Mouse (Mus musculus) kidney, embryonic 15.5 days (tissue): ENCODE measurements at regions not wholly inside any gene's neighbourhood (a gene's known extent, or its start where the extent isn't known, plus 50 kb on each side); places are given as distances from the start of the nearest gene placed in this dataset.
"Not testable (repeated sequence)": the region's sequence is repeated elsewhere in the genome, so short reads cannot be mapped to it uniquely, and the experiment has no call there.

Source experiments
- ATAC-seq: fragments of 200-750 bp; cut with Nextera tagmentation; replicated peaks from 2 replicates; pipeline ENCODE4 v1.8.0; 2017; ENCODE audit warnings: moderate TSS enrichment; ENCODE audit not compliant: low FRiP score
- H3K27ac ChIP-seq: fragments of 300-500 bp; sonication (generic); 2 replicates; pipeline ENCODE4 v1.5.1; 2015; ENCODE audit warnings: mild to moderate bottlenecking, inconsistent platforms
- H3K27me3 ChIP-seq: fragments of 300-500 bp; sonication (generic); 2 replicates; pipeline ENCODE4 v1.6.1; 2015; ENCODE audit warnings: inconsistent platforms
- H3K36me3 ChIP-seq: fragments of 300-500 bp; sonication (generic); 2 replicates; pipeline ENCODE4 v1.6.1; 2015; ENCODE audit warnings: inconsistent platforms
- H3K4me1 ChIP-seq: fragments of 300-500 bp; sonication (generic); 2 replicates; pipeline ENCODE4 v1.6.1; 2015; ENCODE audit warnings: inconsistent platforms
- H3K4me2 ChIP-seq: fragments of 300-500 bp; sonication (generic); 2 replicates; pipeline ENCODE4 v1.6.1; 2015; ENCODE audit warnings: moderate library complexity, mild to moderate bottlenecking, inconsistent platforms
- H3K4me3 ChIP-seq: fragments of 300-500 bp; sonication (generic); replicated peaks from 2 replicates; pipeline ENCODE4 v1.5.1; 2015; ENCODE audit warnings: mild to moderate bottlenecking, inconsistent platforms
- H3K9ac ChIP-seq: fragments of 300-500 bp; sonication (generic); 2 replicates; pipeline ENCODE4 v1.6.1; 2015; ENCODE audit warnings: mild to moderate bottlenecking, inconsistent platforms
- H3K9me3 ChIP-seq: fragments of 300-500 bp; sonication (generic); replicated peaks from 2 replicates; pipeline ENCODE4 v1.6.1; 2016; ENCODE audit warnings: inconsistent platforms
- WGBS: fragments of 180-500 bp; shearing (Covaris S2); methylation state at CpG from one replicate; pipeline ENCODE4 v1.1.7; 2015; ENCODE audit warnings: mixed read lengths; 5-methylcytosine and 5-hydroxymethylcytosine counted together

DNA sequence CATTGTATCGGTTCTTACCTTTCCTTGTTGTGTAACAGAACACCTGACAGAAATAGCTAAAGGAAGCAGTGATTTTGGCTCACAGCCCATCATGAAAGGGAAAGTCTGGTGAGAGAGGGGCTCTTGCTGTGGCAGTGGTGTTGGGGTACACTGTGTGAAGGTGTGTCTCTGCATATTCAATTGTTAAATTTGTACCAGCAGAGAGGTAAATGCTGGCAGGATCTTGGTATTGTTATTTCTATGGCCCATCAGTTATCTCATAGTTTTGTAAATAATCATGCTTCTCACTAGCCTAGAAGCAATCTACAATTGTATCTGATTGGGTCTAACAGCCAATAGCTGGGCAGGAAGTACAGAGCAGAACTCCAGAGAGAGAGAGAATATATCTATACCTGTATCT is 95.7 kb downstream of the Mfap3l start:
- no peak overlapping the region for H3K9ac ChIP-seq
- H3K4me3 ChIP-seq = no peak overlapping the region
- H3K36me3 ChIP-seq = no peaks in the 10 kb centered on the region
- no peak overlapping the region for H3K27ac ChIP-seq
- ATAC-seq = no peak
- no peak overlapping the region for H3K4me2 ChIP-seq
- H3K4me1 ChIP-seq = no peaks in the 10 kb centered on the region
- no peaks in the 10 kb centered on the region for H3K27me3 ChIP-seq
- no peaks in the 10 kb centered on the region for H3K9me3 ChIP-seq
- 87% methylated on average over 1 of the region's 1 CpGs for WGBS

DNA sequence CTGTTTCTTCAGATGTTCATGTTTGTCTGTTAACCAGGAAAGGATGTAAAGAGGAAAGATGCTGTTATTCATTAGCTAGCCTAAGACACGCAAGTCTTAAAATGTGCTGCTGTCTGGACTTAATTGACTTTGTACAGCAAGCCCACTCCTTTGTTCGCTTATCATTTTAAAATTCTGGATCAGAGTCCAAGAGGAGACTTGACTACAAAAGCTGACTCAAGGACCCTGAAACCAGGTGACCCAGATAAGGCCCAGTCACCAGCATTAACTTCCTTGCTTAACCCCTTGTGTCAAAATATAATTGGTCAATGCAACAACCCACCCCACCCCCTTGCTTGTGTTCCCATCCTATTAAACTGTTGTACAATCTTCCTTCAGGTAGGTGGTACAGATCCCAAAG is 99.9 kb downstream of the Mfap3l start:
- Histone ChIP-seq H3K4me2 (no peak overlapping the region), H3K9me3 (no peaks in the 10 kb centered on the region), H3K27me3 (no peaks in the 10 kb centered on the region), H3K27ac (no peak overlapping the region), H3K9ac (no peak overlapping the region), H3K4me3 (no peak overlapping the region), H3K36me3 (no peaks in the 10 kb centered on the region), H3K4me1 (no peaks in the 10 kb centered on the region)
- 82% methylated on average over 2 of the region's 2 CpGs for WGBS
- ATAC-seq = no peak

DNA sequence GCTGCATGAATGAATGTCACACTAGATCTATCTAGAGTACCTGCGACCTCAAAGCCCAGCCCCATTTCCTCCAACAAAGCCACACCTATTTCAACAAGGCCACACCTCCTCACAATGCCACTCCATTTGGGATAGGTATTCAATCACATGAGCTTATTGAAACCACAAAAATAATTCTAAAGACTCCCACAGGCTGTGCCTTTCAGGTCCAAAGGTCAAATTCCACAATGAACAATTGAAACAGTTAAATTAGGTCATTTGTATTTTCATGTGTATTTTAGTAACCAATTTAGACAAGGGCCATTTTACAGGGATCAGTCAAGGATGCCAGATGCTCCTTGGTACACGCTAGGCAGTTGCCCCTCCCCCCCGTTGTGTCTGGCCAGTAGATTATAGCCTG is 103.3 kb downstream of the Mfap3l start:
- H3K27ac ChIP-seq = no peak overlapping the region
- no peak overlapping the region for H3K9ac ChIP-seq
- no peak overlapping the region for H3K4me3 ChIP-seq
- no peaks in the 10 kb centered on the region for H3K27me3 ChIP-seq
- no peaks in the 10 kb centered on the region for H3K4me1 ChIP-seq
- ATAC-seq = no peak
- no peak overlapping the region for H3K4me2 ChIP-seq
- no peaks in the 10 kb centered on the region for H3K9me3 ChIP-seq
- no peaks in the 10 kb centered on the region for H3K36me3 ChIP-seq
- 71% methylated on average over 3 of the region's 3 CpGs for WGBS

DNA sequence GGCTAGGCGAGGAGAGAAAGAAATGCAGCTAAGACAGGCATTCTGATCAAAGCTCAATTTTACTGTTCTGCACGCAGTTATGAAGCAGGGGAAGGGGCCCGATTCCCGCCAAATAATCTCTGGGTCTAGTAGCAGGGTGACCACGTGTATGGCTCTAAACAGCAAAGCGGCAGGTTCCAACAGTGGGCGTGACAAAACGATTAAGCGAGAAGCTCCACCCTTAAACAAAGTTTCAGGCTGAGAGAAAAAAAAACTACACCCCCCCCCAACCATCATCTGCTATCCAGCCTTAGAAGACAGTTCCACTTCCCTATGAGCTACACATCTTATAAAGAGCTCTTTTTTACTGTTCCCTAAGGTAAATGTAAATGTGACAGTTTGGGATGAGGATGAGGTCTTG is 103.8 kb downstream of the Mfap3l start:
- no peaks in the 10 kb centered on the region for H3K36me3 ChIP-seq
- no peak for ATAC-seq
- 92% methylated on average over 9 of the region's 9 CpGs for WGBS
- H3K27ac ChIP-seq = no peak overlapping the region
- H3K4me2 ChIP-seq = no peak overlapping the region
- H3K4me3 ChIP-seq = no peak overlapping the region
- no peak overlapping the region for H3K9ac ChIP-seq
- no peaks in the 10 kb centered on the region for H3K4me1 ChIP-seq
- H3K9me3 ChIP-seq = no peaks in the 10 kb centered on the region
- no peaks in the 10 kb centered on the region for H3K27me3 ChIP-seq

DNA sequence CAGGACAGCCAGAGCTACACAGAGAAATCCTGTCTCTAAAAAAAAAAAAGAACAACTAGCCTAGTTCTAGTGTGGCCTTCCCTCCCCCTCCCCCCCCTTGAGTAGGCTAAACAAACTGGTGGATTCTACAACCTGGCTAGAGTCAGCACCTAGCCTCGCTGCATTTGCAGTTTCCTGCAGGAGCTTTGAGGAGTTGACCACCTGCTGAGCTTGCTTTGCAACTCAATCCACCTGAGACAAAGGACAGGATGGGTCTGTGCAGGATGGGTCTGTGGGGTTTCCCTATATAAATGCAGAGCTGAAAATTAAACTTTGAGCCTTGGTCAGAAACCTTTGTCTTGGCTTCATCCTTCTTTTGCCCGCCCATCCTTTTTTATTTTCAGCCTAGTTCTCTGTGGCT is 104.3 kb downstream of the Mfap3l start:
- no peak for ATAC-seq

DNA sequence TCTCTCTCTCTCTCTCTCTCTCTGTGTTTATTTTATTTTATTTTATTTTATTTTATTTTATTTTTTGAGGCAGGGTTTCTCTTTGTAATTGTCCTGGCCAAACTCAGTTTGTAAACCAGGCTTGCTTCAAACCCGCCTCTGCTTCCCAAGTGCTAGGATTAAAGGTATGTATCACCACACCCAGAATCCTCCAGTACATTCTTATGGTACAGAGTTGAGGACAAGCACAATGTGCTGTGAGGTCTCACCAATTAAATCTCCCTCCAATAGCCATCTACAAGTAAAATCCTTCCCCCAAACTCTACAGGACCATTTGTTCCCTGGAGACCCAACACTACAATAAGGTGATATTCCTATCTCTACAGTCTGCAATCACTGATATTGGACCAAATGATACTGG is 105.0 kb downstream of the Mfap3l start:
- no peak for ATAC-seq
- H3K9ac ChIP-seq = no peak overlapping the region
- no peak overlapping the region for H3K4me2 ChIP-seq
- H3K9me3 ChIP-seq = no peaks in the 10 kb centered on the region
- no peaks in the 10 kb centered on the region for H3K4me1 ChIP-seq
- 90% methylated on average over 1 of the region's 1 CpGs for WGBS
- H3K36me3 ChIP-seq = no peaks in the 10 kb centered on the region
- H3K4me3 ChIP-seq = no peak overlapping the region
- H3K27me3 ChIP-seq = no peaks in the 10 kb centered on the region
- no peak overlapping the region for H3K27ac ChIP-seq

More for the DNA sequence above, 104.3 kb downstream of the Mfap3l start:
- Histone ChIP-seq H3K9ac (no peak overlapping the region), H3K27ac (no peak overlapping the region), H3K27me3 (no peaks in the 10 kb centered on the region), H3K4me2 (no peak overlapping the region), H3K36me3 (no peaks in the 10 kb centered on the region), H3K4me1 (no peaks in the 10 kb centered on the region), H3K9me3 (no peaks in the 10 kb centered on the region), H3K4me3 (no peak overlapping the region)
- 82% methylated on average over 2 of the region's 2 CpGs for WGBS

DNA sequence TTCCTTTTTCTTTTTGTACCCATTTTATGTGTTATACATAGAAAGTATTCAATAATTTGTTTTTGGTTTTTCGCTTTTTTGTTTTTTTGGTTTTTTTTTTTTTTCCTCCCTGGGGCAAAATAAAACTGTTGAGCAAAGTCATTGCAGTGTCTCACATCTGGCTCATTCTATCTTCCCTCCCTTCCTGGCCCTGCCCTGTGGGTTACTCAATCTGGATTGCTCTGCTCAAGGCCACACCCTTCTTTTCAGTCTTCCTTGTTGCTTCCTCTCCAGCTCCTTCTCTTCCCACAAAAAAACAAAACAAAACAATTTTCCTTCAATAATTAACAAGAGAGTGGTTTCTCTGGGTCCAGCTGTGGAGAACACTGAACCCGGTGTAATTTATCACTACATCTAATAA is 113.2 kb downstream of the Mfap3l start:
- H3K36me3 ChIP-seq = no peaks in the 10 kb centered on the region
- H3K4me2 ChIP-seq = no peak overlapping the region
- no peak overlapping the region for H3K27ac ChIP-seq
- ATAC-seq = no peak
- no peaks in the 10 kb centered on the region for H3K9me3 ChIP-seq
- no peak overlapping the region for H3K4me3 ChIP-seq
- WGBS = 88% methylated on average over 2 of the region's 2 CpGs
- H3K27me3 ChIP-seq = no peaks in the 10 kb centered on the region
- no peaks in the 10 kb centered on the region for H3K4me1 ChIP-seq
- H3K9ac ChIP-seq = no peak overlapping the region

DNA sequence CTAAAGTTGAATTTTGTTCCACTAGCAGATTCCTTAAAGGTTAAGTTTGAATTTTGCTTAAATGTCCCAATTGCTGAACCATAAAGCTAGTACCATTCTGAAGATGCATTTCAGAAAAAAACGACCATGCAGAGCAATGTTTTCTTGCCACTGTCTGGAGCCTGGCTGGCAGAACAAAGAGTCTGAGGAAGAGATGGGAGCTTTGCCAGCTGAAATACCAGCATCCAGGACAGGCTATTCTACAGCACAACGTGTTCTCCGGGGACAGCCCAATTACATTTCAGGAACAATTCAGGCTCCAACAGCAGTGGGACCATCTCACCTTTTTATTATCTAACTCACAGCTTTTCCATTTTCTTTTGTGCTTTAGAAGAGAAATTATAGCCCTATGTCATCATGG is 113.9 kb downstream of the Mfap3l start:
- WGBS = 70% methylated on average over 3 of the region's 3 CpGs
- H3K4me1 ChIP-seq = no peaks in the 10 kb centered on the region
- H3K27ac ChIP-seq = no peak overlapping the region
- H3K9ac ChIP-seq = no peak overlapping the region
- no peaks in the 10 kb centered on the region for H3K9me3 ChIP-seq
- H3K27me3 ChIP-seq = no peaks in the 10 kb centered on the region
- no peaks in the 10 kb centered on the region for H3K36me3 ChIP-seq
- H3K4me3 ChIP-seq = no peak overlapping the region
- no peak for ATAC-seq
- H3K4me2 ChIP-seq = no peak overlapping the region

DNA sequence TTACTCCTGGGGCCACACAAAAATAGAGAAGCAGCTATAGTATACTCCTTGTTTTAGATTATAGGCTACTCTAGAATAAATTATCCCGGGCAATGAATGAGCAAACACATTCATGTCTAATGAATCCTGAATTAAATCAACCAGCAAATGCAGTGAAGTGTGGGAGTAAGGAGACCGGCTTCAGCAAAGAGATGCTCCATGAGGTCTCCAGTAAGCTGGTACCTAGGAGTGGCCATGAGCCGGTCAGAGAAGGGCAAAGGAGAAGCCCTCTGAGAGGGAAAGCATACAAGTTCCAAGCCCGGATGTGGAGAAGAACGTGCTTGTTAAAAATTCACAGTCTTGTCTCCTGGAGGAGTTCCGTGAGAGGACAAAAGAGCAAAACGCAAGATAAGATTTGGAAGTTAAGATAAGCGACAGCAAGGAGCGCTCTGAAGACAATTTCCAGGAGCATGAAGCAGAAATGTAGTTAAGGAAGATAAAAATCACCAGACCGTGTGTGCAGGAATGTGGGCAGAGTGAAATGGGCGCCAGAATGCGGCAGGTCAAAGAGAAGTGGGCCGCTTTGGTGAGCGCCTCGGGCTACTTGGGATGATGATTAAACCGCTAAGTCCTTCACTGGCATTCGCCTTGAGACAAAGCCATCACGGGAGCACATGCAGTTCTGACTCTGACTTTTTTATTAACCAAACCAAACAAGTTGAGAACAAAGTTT is 123.2 kb downstream of the Mfap3l start:
- no peaks in the 10 kb centered on the region for H3K4me1 ChIP-seq
- WGBS = 55% methylated on average over 18 of the region's 18 CpGs
- peak; percentile 95 for ATAC-seq
- H3K9me3 ChIP-seq = no peaks in the 10 kb centered on the region
- H3K27me3 ChIP-seq = no peaks in the 10 kb centered on the region
- H3K4me2 ChIP-seq = peak overlapping the region; percentile 41
- peak overlapping the region; percentile 87 for H3K27ac ChIP-seq
- H3K9ac ChIP-seq = no peak overlapping the region
- H3K4me3 ChIP-seq = no peak overlapping the region
- H3K36me3 ChIP-seq = no peaks in the 10 kb centered on the region

DNA sequence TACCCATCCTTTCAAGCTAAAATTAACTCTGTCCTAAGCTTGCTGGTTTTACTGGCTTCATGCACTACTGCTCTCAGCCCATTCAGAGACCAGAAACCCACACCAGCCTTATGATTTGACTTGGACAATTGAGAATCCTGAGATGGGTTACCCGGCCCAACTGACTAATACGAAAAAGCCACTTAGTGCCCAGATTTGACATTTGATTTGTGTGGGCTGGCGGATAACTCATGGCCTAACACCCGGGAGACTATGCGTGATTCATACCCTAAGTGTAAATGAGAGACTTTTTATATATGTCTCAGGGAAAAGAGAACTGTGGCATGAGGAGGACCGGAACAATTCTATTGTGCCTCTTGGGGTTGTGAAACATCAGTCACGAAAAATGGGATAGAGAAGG is 126.3 kb upstream of the Hpf1 start:
- Histone ChIP-seq H3K27ac (no peak overlapping the region), H3K4me2 (no peak overlapping the region), H3K4me1 (no peaks in the 10 kb centered on the region; the same call in 1 of the 2 replicates), H3K9me3 (no peaks in the 10 kb centered on the region), H3K4me3 (no peak overlapping the region), H3K9ac (no peak overlapping the region), H3K27me3 (no peaks in the 10 kb centered on the region), H3K36me3 (no peaks in the 10 kb centered on the region)
- WGBS = 80% methylated on average over 7 of the region's 7 CpGs
- ATAC-seq = no peak

DNA sequence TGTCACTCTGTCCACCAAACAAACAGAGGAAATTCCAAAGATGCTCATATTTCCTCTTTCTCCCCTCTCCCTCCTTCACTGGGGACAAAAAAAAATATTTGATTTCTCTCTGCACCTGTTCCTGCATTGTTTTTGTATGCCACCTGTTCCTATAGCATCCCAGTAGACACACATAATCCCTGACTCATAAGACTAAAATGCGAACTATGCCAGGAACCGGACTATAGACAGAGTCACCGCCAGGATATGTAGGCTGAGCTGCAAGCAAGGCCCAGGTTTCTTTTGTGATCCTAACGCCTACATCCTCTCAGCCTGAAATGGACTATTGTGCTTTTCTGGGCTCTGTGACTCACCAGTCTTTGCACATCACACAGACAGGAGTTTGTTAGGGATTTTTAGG is 116.9 kb upstream of the Hpf1 start:
- 0 out of 2 replicates have a peak, but pooled peaks cover 2% of the 10 kb centered on the region for H3K9me3 ChIP-seq
- H3K36me3 ChIP-seq = no peaks in the 10 kb centered on the region
- ATAC-seq = no peak
- no peak overlapping the region for H3K27ac ChIP-seq
- no peaks in the 10 kb centered on the region for H3K4me1 ChIP-seq
- whole genome bisulfite sequencing = 69% methylated on average over 4 of the region's 4 CpGs
- H3K27me3 ChIP-seq = no peaks in the 10 kb centered on the region
- no peak overlapping the region for H3K4me2 ChIP-seq
- no peak overlapping the region for H3K9ac ChIP-seq
- H3K4me3 ChIP-seq = no peak overlapping the region

DNA sequence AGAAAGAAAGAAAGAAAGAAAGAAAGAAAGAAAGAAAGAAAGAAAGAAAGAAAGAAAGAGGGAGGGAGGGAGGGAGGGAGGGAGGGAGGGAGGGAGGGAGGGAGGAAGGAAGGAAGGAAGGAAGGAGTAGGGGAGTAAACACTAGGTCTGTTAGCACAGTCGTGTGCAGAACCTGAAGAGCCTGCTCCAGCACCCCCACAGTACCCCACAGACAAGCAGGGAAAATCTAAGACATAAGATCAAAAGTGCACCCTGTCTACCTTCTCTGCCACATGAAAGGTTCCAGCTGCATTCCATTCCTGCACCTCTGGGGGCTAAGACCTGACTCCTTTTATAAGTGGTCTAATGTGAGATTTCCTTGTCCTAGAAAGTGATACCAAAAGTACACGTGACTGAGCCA is 114.0 kb upstream of the Hpf1 start:
- not testable (repeated sequence) for H3K27me3 ChIP-seq, H3K4me3 ChIP-seq, H3K9ac ChIP-seq, H3K4me2 ChIP-seq, H3K4me1 ChIP-seq, H3K9me3 ChIP-seq, H3K36me3 ChIP-seq, ATAC-seq, H3K27ac ChIP-seq
- WGBS = 32% methylated on average over 2 of the region's 2 CpGs

DNA sequence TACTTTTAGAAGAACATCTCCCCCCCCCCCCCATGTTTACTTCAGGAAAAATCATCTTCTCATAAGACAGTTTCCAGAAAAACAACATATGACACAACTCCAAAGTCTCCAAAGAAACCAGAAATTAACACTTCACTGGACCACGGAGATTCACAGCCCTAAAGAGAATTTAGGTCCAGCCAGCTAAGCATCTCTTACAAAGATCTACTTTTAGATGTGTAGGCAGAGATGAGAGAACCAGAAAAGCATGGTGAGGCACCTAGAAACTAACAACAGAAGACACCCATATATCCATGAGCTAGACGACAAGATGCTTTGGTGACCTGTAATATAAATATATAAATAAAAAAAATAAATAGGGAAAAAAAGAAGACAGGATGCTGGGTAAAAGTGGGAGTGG is 105.2 kb upstream of the Hpf1 start:
- no peak overlapping the region for H3K4me3 ChIP-seq
- no peaks in the 10 kb centered on the region for H3K27me3 ChIP-seq
- no peaks in the 10 kb centered on the region for H3K4me1 ChIP-seq
- H3K4me2 ChIP-seq = no peak overlapping the region
- no peak overlapping the region for H3K27ac ChIP-seq
- 85% methylated on average over 2 of the region's 2 CpGs for WGBS
- H3K36me3 ChIP-seq = no peaks in the 10 kb centered on the region
- no peaks in the 10 kb centered on the region for H3K9me3 ChIP-seq
- no peak for ATAC-seq
- no peak overlapping the region for H3K9ac ChIP-seq
